Mouse (Mus musculus): ENCODE measurements around the gene Synpo2l. TPM values are rescaled to one million over a fixed set of nuclear protein-coding genes. Genes with fewer than 3 reads are reported as not detected.
A peak's percentile ranks its signal among the peaks of the same experiment; 100 is the strongest.
"Not testable (repeated sequence)": the region's sequence is repeated elsewhere in the genome, so short reads cannot be mapped to it uniquely, and the experiment has no call there.

The Synpo2l gene
- polyA plus RNA-seq (2014; fragmentation: Nextera tagmentation; extraction: Ambion mirVana) = 0.24 and 0.26 TPM in 2 replicates

GRCm38 (mm10) chr14:20668154-20668810 is at the start of gene Synpo2l:
Gene Synpo2l, minus strand, starts transcription at chr14:20668354.
- Histone ChIP-seq H3K4me2 (replicated peaks; ENCODE audit: low read depth, low read length) (no peak within 1 kb of the TSS), H3K9me3 (ENCODE audit: control insufficient read depth, low read length) (no peaks in the 10 kb centered on the region), H3K27me3 (ENCODE audit: control insufficient read depth, insufficient read depth, low read length) (0 out of 2 replicates have a peak, but pooled peaks cover 5% of the 10 kb centered on the region), H3K4me1 (ENCODE audit: control insufficient read depth, insufficient read depth, low read length) (no peaks in the 10 kb centered on the region), H3K4me3 (ENCODE audit: low read length) (no peak within 1 kb of the TSS), H3K27ac (ENCODE audit: low read depth, low read length) (no peak within 1 kb of the TSS), H3K36me3 (ENCODE audit: control insufficient read depth, insufficient read depth, low read length) (no peaks in the 10 kb centered on the region), H3K9ac (ENCODE audit: low read depth, low read length) (no peak within 1 kb of the TSS)
- no peak for ATAC-seq (ENCODE audit: low FRiP score, low TSS enrichment)
- 86% methylated on average over 8 of the region's 8 CpGs for WGBS

- 86% methylated on average over 11 of the region's 11 CpGs for WGBS
- Histone ChIP-seq H3K36me3 (ENCODE audit: control insufficient read depth, insufficient read depth, low read length) (peaks cover 84% of the 10 kb centered on the region), H3K4me1 (ENCODE audit: control insufficient read depth, insufficient read depth, low read length) (peaks cover 9% of the 10 kb centered on the region), H3K4me2 (replicated peaks; ENCODE audit: low read depth, low read length) (no peak overlapping the region), H3K4me3 (ENCODE audit: low read length) (no peak overlapping the region), H3K9me3 (ENCODE audit: control insufficient read depth, low read length) (no peaks in the 10 kb centered on the region), H3K27me3 (ENCODE audit: control insufficient read depth, insufficient read depth, low read length) (no peaks in the 10 kb centered on the region), H3K27ac (ENCODE audit: low read depth, low read length) (no peak overlapping the region), H3K9ac (ENCODE audit: low read depth, low read length) (no peak overlapping the region)
- ATAC-seq (ENCODE audit: low FRiP score, low TSS enrichment) = no peak
These were observed 45.7 kb upstream of the Synpo2l start for GRCm38 (mm10) chr14:20713832-20714231.

- Histone ChIP-seq H3K4me1 (ENCODE audit: control insufficient read depth, insufficient read depth, low read length) (peaks cover 19% of the 10 kb centered on the region), H3K4me3 (ENCODE audit: low read length) (peak overlapping the region; percentile 97), H3K27ac (ENCODE audit: low read depth, low read length) (no peak overlapping the region), H3K27me3 (ENCODE audit: control insufficient read depth, insufficient read depth, low read length) (no peaks in the 10 kb centered on the region), H3K9me3 (ENCODE audit: control insufficient read depth, low read length) (no peaks in the 10 kb centered on the region), H3K36me3 (ENCODE audit: control insufficient read depth, insufficient read depth, low read length) (peaks cover 41% of the 10 kb centered on the region), H3K9ac (ENCODE audit: low read depth, low read length) (peak overlapping the region; percentile 97), H3K4me2 (replicated peaks; ENCODE audit: low read depth, low read length) (peak overlapping the region; percentile 69)
- ATAC-seq (ENCODE audit: low FRiP score, low TSS enrichment) = no peak
- WGBS = 10% methylated on average over 10 of the region's 10 CpGs
These were observed 40.1 kb upstream of the Synpo2l start for GRCm38 (mm10) chr14:20708239-20708638.

GRCm38 (mm10) chr14:20707201-20708190 is 39.3 kb upstream of the Synpo2l start, which contains the start of gene Zswim8:
Gene Zswim8, plus strand, starts transcription at chr14:20707552.
- Histone ChIP-seq H3K4me1 (ENCODE audit: control insufficient read depth, insufficient read depth, low read length) (peaks cover 19% of the 10 kb centered on the region), H3K27me3 (ENCODE audit: control insufficient read depth, insufficient read depth, low read length) (no peaks in the 10 kb centered on the region), H3K9me3 (ENCODE audit: control insufficient read depth, low read length) (no peaks in the 10 kb centered on the region), H3K27ac (ENCODE audit: low read depth, low read length) (peak within 1 kb of the TSS; percentile 79; the same call in 1 of the 2 replicates), H3K4me3 (ENCODE audit: low read length) (peak within 1 kb of the TSS; percentile 97), H3K9ac (ENCODE audit: low read depth, low read length) (peak within 1 kb of the TSS; percentile 97), H3K4me2 (replicated peaks; ENCODE audit: low read depth, low read length) (peak within 1 kb of the TSS; percentile 69), H3K36me3 (ENCODE audit: control insufficient read depth, insufficient read depth, low read length) (peaks cover 33% of the 10 kb centered on the region)
- 1% methylated on average over 54 of the region's 80 CpGs for WGBS
- peak; percentile 95 for ATAC-seq (ENCODE audit: low FRiP score, low TSS enrichment)

GRCm38 (mm10) chr14:20703461-20703860 is 35.3 kb upstream of the Synpo2l start:
- H3K4me3 ChIP-seq (ENCODE audit: low read length) = peak overlapping the region; percentile 90
- peaks cover 17% of the 10 kb centered on the region for H3K36me3 ChIP-seq (ENCODE audit: control insufficient read depth, insufficient read depth, low read length)
- WGBS = 11% methylated on average over 8 of the region's 8 CpGs
- H3K27ac ChIP-seq (ENCODE audit: low read depth, low read length) = peak overlapping the region; percentile 90
- peak overlapping the region; percentile 63 for H3K4me2 ChIP-seq (replicated peaks; ENCODE audit: low read depth, low read length)
- H3K9me3 ChIP-seq (ENCODE audit: control insufficient read depth, low read length); ATAC-seq (ENCODE audit: low FRiP score, low TSS enrichment); H3K27me3 ChIP-seq (ENCODE audit: control insufficient read depth, insufficient read depth, low read length): not testable (repeated sequence)
- peaks cover 23% of the 10 kb centered on the region for H3K4me1 ChIP-seq (ENCODE audit: control insufficient read depth, insufficient read depth, low read length)
- peak overlapping the region; percentile 89 for H3K9ac ChIP-seq (ENCODE audit: low read depth, low read length)

- H3K27ac ChIP-seq (ENCODE audit: low read depth, low read length) = peak within 1 kb of the TSS; percentile 90
- peak within 1 kb of the TSS; percentile 89 for H3K9ac ChIP-seq (ENCODE audit: low read depth, low read length)
- peak within 1 kb of the TSS; percentile 90 for H3K4me3 ChIP-seq (ENCODE audit: low read length)
- H3K36me3 ChIP-seq (ENCODE audit: control insufficient read depth, insufficient read depth, low read length) = peaks cover 21% of the 10 kb centered on the region
- H3K9me3 ChIP-seq (ENCODE audit: control insufficient read depth, low read length) = no peaks in the 10 kb centered on the region
- peak within 1 kb of the TSS; percentile 63 for H3K4me2 ChIP-seq (replicated peaks; ENCODE audit: low read depth, low read length)
- H3K27me3 ChIP-seq (ENCODE audit: control insufficient read depth, insufficient read depth, low read length) = no peaks in the 10 kb centered on the region
- WGBS = under 1% methylated on average over 61 of the region's 61 CpGs
- peaks cover 23% of the 10 kb centered on the region for H3K4me1 ChIP-seq (ENCODE audit: control insufficient read depth, insufficient read depth, low read length)
- peak; percentile 72 for ATAC-seq (ENCODE audit: low FRiP score, low TSS enrichment)
These were observed 34.7 kb upstream of the Synpo2l start, which contains the start of gene Chchd1 for GRCm38 (mm10) chr14:20702741-20703381. Gene Chchd1, plus strand, starts transcription at chr14:20703006.

GRCm38 (mm10) chr14:20702096-20702740 is 34.1 kb upstream of the Synpo2l start:
- Histone ChIP-seq H3K27me3 (ENCODE audit: control insufficient read depth, insufficient read depth, low read length) (no peaks in the 10 kb centered on the region), H3K4me3 (ENCODE audit: low read length) (peak overlapping the region; percentile 90), H3K9me3 (ENCODE audit: control insufficient read depth, low read length) (no peaks in the 10 kb centered on the region), H3K4me2 (replicated peaks; ENCODE audit: low read depth, low read length) (peak overlapping the region; percentile 63), H3K36me3 (ENCODE audit: control insufficient read depth, insufficient read depth, low read length) (peaks cover 23% of the 10 kb centered on the region), H3K4me1 (ENCODE audit: control insufficient read depth, insufficient read depth, low read length) (peaks cover 29% of the 10 kb centered on the region), H3K27ac (ENCODE audit: low read depth, low read length) (peak overlapping the region; percentile 90), H3K9ac (ENCODE audit: low read depth, low read length) (peak overlapping the region; percentile 89)
- ATAC-seq (ENCODE audit: low FRiP score, low TSS enrichment) = peak; percentile 21
- WGBS = 15% methylated on average over 15 of the region's 15 CpGs

- Histone ChIP-seq H3K9me3 (ENCODE audit: control insufficient read depth, low read length) (no peaks in the 10 kb centered on the region), H3K27ac (ENCODE audit: low read depth, low read length) (no peak overlapping the region), H3K36me3 (ENCODE audit: control insufficient read depth, insufficient read depth, low read length) (peaks cover 23% of the 10 kb centered on the region), H3K4me2 (replicated peaks; ENCODE audit: low read depth, low read length) (peak overlapping the region; percentile 63), H3K9ac (ENCODE audit: low read depth, low read length) (peak overlapping the region; percentile 89; the same call in 1 of the 2 replicates), H3K4me1 (ENCODE audit: control insufficient read depth, insufficient read depth, low read length) (peaks cover 35% of the 10 kb centered on the region), H3K4me3 (ENCODE audit: low read length) (peak overlapping the region; percentile 90), H3K27me3 (ENCODE audit: control insufficient read depth, insufficient read depth, low read length) (no peaks in the 10 kb centered on the region)
- no peak for ATAC-seq (ENCODE audit: low FRiP score, low TSS enrichment)
- 78% methylated on average over 8 of the region's 8 CpGs for WGBS
These were observed 33.4 kb upstream of the Synpo2l start for GRCm38 (mm10) chr14:20701554-20701953.
